Mouse (Mus musculus): ENCODE measurements around the gene Ahr.

The Ahr gene

GRCm38 (mm10) chr12:35534754-35535236 lies at the start of gene Ahr:
Gene Ahr (minus strand): TSS chr12:35535038.
- DNase-seq: peak; percentile 94 to 96

- DNase-seq: no peak
These were observed 44.0 kb upstream of the Ahr start for GRCm38 (mm10) chr12:35578826-35579225.

- no peak for DNase-seq
These were observed 41.3 kb upstream of the Ahr start for GRCm38 (mm10) chr12:35576107-35576506.

GRCm38 (mm10) chr12:35573713-35574112 lies 38.9 kb upstream of the Ahr start:
- DNase-seq: no peak

GRCm38 (mm10) chr12:35562826-35563225 lies 28.0 kb upstream of the Ahr start:
- no peak for DNase-seq

- no peak for DNase-seq
These were observed 24.0 kb upstream of the Ahr start for GRCm38 (mm10) chr12:35558868-35559267.

GRCm38 (mm10) chr12:35555925-35556324 lies 21.1 kb upstream of the Ahr start:
- peak in 1 of 2 experiments; percentile 18 for DNase-seq

- DNase-seq: no peak
These were observed 19.5 kb upstream of the Ahr start for GRCm38 (mm10) chr12:35554309-35554708.

- no peak for DNase-seq
These were observed 18.3 kb upstream of the Ahr start for GRCm38 (mm10) chr12:35553174-35553573.

- DNase-seq: no peak
These were observed 15.5 kb upstream of the Ahr start for GRCm38 (mm10) chr12:35550299-35550698.

- peak; percentile 73 to 78 for DNase-seq
These were observed 8.0 kb upstream of the Ahr start for GRCm38 (mm10) chr12:35542836-35543235.

- peak in 1 of 2 experiments; percentile 22 for DNase-seq
These were observed 4.0 kb upstream of the Ahr start for GRCm38 (mm10) chr12:35538843-35539242.

GRCm38 (mm10) chr12:35534114-35534753 lies 604 bp downstream of the Ahr start:
- peak; percentile 57 to 75 for DNase-seq

GRCm38 (mm10) chr12:35533748-35534113 lies 1.1 kb downstream of the Ahr start:
- DNase-seq: no peak

- DNase-seq: no peak
These were observed 1.7 kb downstream of the Ahr start for GRCm38 (mm10) chr12:35533133-35533532.

GRCm38 (mm10) chr12:35532151-35532550 lies 2.7 kb downstream of the Ahr start:
- peak; percentile 85 for DNase-seq

GRCm38 (mm10) chr12:35530587-35530986 lies 4.3 kb downstream of the Ahr start:
- no peak for DNase-seq

- DNase-seq: no peak
These were observed 7.4 kb downstream of the Ahr start for GRCm38 (mm10) chr12:35527429-35527828.

GRCm38 (mm10) chr12:35522585-35523103 lies 12.2 kb downstream of the Ahr start:
- no peak for DNase-seq

GRCm38 (mm10) chr12:35515621-35516020 lies 19.2 kb downstream of the Ahr start:
- DNase-seq: no peak

- DNase-seq: no peak
These were observed 20.2 kb downstream of the Ahr start for GRCm38 (mm10) chr12:35514671-35515070.

GRCm38 (mm10) chr12:35510711-35511110 lies 24.1 kb downstream of the Ahr start:
- no peak for DNase-seq

GRCm38 (mm10) chr12:35506383-35506782 lies 28.5 kb downstream of the Ahr start:
- no peak for DNase-seq

GRCm38 (mm10) chr12:35504081-35504480 lies 30.8 kb downstream of the Ahr start:
- no peak for DNase-seq

GRCm38 (mm10) chr12:35503586-35503985 lies 31.3 kb downstream of the Ahr start:
- DNase-seq: peak in 1 of 2 experiments; percentile 21
